Mouse (Mus musculus) megakaryocyte, embryonic 14.5 days (primary cell): ENCODE results near the gene Nrl.

Experiments used
- FLI1 ChIP-seq: IDR thresholded peaks from 2 replicates; pipeline ENCODE4 v1.6.1; 2012; ENCODE audit warnings: low read length, inconsistent platforms, mixed read lengths
- GATA1 ChIP-seq: IDR thresholded peaks from 3 replicates; pipeline ENCODE4 v1.6.1; 2012; ENCODE audit warnings: mixed read lengths, low read length, inconsistent platforms, borderline replicate concordance

DNA sequence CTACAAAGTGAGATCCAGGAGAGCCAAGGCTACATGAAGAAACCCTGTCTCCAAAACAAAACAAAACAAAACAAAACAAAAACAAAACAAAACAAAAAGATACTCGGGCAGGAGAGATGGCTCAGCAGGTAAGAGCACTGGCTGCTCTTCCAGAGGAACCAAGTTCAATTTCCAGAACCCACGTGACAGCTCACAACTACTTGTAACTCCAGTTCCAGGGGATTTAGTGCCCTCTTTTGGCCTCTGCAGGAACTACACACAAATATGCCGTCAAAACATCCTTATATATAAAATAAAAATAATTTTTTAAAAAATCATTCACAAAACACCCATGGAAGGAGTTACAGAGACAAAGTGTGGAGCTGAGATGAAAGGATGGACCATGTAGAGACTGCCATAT is 3.2 kb upstream of the Nrl start:
- TF ChIP-seq FLI1 (no peak), GATA1 (no peak)
